Mouse (Mus musculus): ENCODE results near the gene Elp6.
"Not testable (repeated sequence)": the region's sequence is repeated elsewhere in the genome, so short reads cannot be mapped to it uniquely, and the experiment has no call there.

Elp6 gene

DNA sequence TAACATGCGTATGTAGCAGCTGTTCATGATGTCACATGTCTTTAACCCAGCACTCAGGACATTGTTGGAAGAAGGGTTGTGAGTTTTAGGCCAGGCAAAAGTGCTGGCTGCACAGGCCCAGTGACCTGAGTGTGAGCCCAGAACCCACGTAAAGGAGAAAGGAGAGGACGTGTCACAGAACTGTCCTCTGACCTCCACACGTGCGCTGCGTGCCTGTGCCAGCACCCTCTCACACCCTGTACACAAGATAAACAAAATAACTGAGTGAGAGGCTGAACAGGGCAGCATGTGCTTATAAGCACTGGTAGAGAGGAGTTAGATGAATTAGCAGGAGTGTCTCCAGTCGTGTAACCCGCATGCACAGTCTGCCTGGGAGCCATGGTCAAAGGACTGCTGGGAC, 11.5 kb downstream of the Elp6 start:
- in situ Hi-C loops (cut with MseI, MboI) = no loop called here

- in situ Hi-C loops (cut with MseI, MboI) = no loop called here
Measured at GRCm38 (mm10) chr9:110320769-110321168, 15.8 kb downstream of the Elp6 start.

- in situ Hi-C loops (cut with MseI, MboI) = no loop called here
Measured at GRCm38 (mm10) chr9:110322972-110323371, 18.0 kb downstream of the Elp6 start.

- in situ Hi-C loops (cut with MseI, MboI) = no loop called here
Measured at GRCm38 (mm10) chr9:110324181-110324580, 19.2 kb downstream of the Elp6 start.

GRCm38 (mm10) chr9:110328178-110328577, 23.2 kb downstream of the Elp6 start:
- in situ Hi-C loops (cut with MseI, MboI) = no loop called here

- in situ Hi-C loops (cut with MseI, MboI) = no loop called here
Measured at GRCm38 (mm10) chr9:110328946-110329630, 24.1 kb downstream of the Elp6 start.

GRCm38 (mm10) chr9:110329655-110330054, 24.7 kb downstream of the Elp6 start:
- in situ Hi-C loops (cut with MseI, MboI) = no loop called here

DNA sequence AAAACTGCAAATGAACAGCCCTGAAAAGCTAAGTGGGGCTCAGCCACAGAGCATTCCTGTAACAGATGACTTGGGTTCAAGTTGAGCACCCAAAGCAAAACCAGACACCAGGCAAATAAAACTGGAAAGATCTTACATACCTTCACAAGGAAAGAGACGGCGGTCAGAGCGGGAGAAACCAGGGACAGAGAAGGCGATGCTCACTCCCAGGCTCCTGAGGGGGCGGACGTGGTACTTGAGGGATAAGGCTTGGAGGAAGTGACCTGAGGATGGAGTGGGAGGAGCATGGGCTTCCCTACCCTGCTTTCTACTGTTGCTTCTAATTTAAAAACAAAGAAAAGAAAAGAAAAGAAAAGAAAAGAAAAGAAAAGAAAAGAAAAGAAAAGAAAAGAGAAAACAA, 25.4 kb downstream of the Elp6 start:
- in situ Hi-C loops (cut with MseI, MboI) = no loop called here

GRCm38 (mm10) chr9:110330913-110331312, 25.9 kb downstream of the Elp6 start:
- in situ Hi-C loops (cut with MseI, MboI) = not testable (repeated sequence)

DNA sequence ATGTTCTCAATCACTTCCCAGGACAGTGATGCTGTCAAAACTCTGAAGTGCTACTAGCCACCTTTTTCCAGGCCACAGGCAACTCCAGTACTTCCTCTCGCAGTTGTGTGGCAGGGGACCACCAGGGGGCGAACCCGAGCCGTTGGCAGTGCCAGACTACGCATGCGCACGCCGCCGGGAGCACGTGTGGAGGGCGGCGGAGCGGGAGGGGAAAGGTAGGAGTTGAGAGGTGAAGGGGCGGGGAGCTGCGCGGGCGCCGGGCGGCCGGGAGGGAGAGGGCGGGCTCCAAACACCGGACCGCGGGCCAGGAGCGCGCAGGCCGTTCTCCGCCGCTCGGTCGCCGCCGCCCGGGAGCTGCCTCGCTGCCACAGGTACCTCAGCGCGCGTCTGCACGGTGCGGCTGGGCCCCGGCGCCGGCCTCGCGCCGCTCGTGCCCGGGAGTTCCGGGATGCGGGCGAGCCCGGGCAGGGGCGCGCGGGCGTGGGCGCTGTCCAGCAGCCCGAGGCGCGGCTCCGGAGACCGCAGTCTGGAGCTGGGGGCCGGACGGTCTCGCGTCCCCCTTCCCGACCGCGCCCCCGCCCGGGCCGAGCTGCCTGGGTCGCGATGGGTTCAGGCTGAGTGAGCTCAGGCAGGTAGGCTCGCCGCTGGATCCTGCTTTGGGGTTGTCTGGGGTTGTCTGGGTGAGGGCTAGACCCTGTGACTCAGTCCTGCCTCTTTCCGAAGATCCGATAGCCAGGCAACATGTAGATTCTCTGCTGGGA, 28.3 kb downstream of the Elp6 start, which contains the start of gene Scap:
TSS of gene Scap (plus strand) at position 154 of the 761 bp plus-strand sequence.
- in situ Hi-C loops (cut with MseI, MboI) = no loop called here

DNA sequence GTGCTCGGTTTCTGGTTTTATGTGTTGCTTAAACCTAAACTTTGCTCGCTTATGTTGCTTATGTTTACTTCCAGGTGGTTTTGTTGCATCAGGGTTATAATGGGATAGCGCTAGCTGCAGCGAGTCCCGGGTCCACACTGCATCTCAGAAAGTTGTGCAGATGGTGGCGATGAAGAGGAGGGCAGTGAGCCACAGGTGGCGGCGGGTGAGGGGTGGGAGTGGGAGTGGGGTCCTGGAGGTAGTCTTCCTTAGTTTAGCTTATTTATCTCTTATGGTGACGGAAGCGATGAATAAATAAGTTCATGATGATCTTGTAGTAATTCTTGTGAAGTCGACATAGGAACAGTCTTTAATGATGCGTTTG, 28.9 kb downstream of the Elp6 start:
- in situ Hi-C loops (cut with MseI, MboI) = no loop called here

- in situ Hi-C loops (cut with MseI, MboI) = no loop called here
Measured at GRCm38 (mm10) chr9:110334849-110335248, 29.9 kb downstream of the Elp6 start.

DNA sequence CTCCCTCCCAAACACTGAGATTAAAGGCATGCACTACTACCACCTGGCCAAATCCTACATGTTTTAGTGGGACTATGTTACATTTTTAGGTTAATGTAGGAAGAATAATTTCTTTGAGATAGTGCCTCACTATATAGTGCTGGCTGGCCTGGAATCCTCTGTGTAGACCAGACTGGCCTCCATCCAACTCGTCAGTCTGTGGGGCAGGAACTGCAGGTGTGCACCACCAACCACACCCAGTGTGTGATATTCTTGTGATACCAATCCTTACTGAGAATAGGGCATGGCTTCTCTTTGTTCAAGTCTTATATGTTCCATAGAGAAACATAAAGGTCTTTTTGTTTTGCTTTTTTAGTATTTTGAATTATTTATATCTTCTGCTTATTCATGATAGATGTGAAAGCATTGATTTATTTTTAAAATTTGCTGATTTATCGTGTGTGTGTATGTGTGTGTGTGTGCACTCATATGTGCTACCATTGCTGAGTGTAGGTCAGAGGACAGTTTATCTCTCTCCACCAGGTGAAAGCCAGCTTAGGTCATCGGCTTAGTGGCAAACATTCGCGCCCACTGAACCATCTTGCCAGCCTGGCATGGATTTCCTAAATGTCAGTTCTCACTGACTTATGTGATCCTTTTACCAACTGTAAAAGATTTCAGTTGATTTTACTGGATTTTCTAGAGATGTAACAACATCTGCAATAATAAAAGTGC, 35.2 kb downstream of the Elp6 start:
- in situ Hi-C loops (cut with MseI, MboI) = no loop called here

GRCm38 (mm10) chr9:110342008-110342407, 37.0 kb downstream of the Elp6 start:
- in situ Hi-C loops (cut with MseI, MboI) = no loop called here

- in situ Hi-C loops (cut with MseI, MboI) = no loop called here
Measured at GRCm38 (mm10) chr9:110343805-110344204, 38.8 kb downstream of the Elp6 start.

GRCm38 (mm10) chr9:110345057-110345739, 40.2 kb downstream of the Elp6 start:
- in situ Hi-C loops (cut with MseI, MboI) = no loop called here

DNA sequence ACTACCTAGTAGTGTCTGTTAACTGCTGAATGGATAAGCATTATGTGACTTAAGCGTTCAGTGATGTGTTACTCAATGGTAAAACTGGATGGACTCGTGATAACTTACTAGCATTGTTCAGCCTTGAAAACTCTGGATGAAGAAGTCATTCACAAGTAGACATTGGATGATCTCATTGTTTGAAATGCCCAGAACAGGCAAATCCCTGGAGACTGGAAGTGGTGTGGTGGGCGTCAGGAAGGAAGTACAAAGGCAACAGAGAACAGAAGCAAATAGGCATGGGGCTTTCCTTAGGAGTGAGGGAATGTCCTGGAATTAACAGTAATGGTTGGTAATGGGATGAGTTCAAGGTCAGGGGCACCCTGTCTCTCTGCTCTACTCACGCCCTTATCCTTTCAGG, 43.9 kb downstream of the Elp6 start:
- in situ Hi-C loops (cut with MseI, MboI) = no loop called here

GRCm38 (mm10) chr9:110350188-110350587, 45.2 kb downstream of the Elp6 start:
- in situ Hi-C loops (cut with MseI, MboI) = no loop called here

DNA sequence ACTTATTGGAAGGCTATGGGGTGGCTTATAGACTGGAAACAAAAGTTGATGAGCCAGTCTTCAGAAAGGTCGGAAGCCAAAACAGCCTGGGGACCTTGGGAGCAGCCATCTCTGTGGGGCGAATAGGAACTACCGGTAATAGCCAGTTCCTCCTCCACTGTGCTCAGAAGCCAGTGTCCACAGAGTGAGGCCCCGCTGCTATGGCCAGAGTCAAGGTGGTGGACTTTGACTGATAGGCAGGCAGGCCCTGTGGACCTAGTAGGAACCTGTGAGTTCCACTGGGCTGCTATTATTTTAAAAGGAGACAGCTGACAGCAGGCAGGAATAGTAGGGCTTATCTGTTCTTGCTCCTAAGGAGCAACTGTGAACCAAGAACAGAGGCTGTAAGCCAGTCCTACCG, 45.6 kb downstream of the Elp6 start:
- in situ Hi-C loops (cut with MseI, MboI) = no loop called here

- in situ Hi-C loops (cut with MseI, MboI) = no loop called here
Measured at GRCm38 (mm10) chr9:110351350-110351749, 46.4 kb downstream of the Elp6 start.

- in situ Hi-C loops (cut with MseI, MboI) = no loop called here
Measured at GRCm38 (mm10) chr9:110351932-110352632, 47.1 kb downstream of the Elp6 start.

Data from mouse trophoblast stem cell (cell line).